Mouse (Mus musculus) cortical plate, adult 2 months (tissue): Measurements from ENCODE around the gene Psma6. TPM values are rescaled to one million over a fixed set of nuclear protein-coding genes. Genes with fewer than 3 reads are reported as not detected.

Source experiments
- H3K27ac ChIP-seq: fragments of 200-500 bp; 2 replicates; pipeline ENCODE4 v1.5.1; 2012; ENCODE audit warnings: low read length, control low read depth, inconsistent platforms; ENCODE audit not compliant: insufficient read depth
- H3K4me1 ChIP-seq: fragments of 200-500 bp; 2 replicates; pipeline ENCODE4 v1.6.1; 2011; ENCODE audit warnings: low read length; ENCODE audit not compliant: control insufficient read depth, insufficient read depth
- H3K4me3 ChIP-seq: fragments of 200-500 bp; 2 replicates; pipeline ENCODE4 v1.5.1; 2011; ENCODE audit warnings: mild to moderate bottlenecking, low read length, control low read depth; ENCODE audit not compliant: insufficient read depth
- CTCF ChIP-seq: fragments of 200-500 bp; IDR thresholded peaks from 2 replicates; pipeline ENCODE4 v1.5.1; 2011; ENCODE audit warnings: mild to moderate bottlenecking, control low read depth, low read length; ENCODE audit not compliant: insufficient read depth; ENCODE audit errors: extremely low read depth
- POLR2A ChIP-seq: fragments of 200-500 bp; IDR thresholded peaks from 2 replicates; pipeline ENCODE4 v1.6.1; 2011; ENCODE audit warnings: mild to moderate bottlenecking, low read length, control low read depth; ENCODE audit not compliant: insufficient read depth; ENCODE audit errors: extremely low read depth
- polyA plus RNA-seq: library from polyadenylated mRNA; depleted of rRNA; stranded (reverse); fragments of >200 nt; gene quantifications from 2 replicates; pipeline ENCODE4 v1.2.3, GENCODE M21; 2012

Gene Psma6
- polyA plus RNA-seq, 1 experiment: 129 TPM

- Histone ChIP-seq H3K4me1 (no peaks in the 10 kb centered on the region), H3K27ac (no peak overlapping the region), H3K4me3 (no peak overlapping the region)
- no peak for TF ChIP-seq POLR2A
- TF ChIP-seq CTCF: no peak
These were observed 11.5 kb upstream of the Psma6 start for GRCm38 (mm10) chr12:55372424-55373055.

DNA sequence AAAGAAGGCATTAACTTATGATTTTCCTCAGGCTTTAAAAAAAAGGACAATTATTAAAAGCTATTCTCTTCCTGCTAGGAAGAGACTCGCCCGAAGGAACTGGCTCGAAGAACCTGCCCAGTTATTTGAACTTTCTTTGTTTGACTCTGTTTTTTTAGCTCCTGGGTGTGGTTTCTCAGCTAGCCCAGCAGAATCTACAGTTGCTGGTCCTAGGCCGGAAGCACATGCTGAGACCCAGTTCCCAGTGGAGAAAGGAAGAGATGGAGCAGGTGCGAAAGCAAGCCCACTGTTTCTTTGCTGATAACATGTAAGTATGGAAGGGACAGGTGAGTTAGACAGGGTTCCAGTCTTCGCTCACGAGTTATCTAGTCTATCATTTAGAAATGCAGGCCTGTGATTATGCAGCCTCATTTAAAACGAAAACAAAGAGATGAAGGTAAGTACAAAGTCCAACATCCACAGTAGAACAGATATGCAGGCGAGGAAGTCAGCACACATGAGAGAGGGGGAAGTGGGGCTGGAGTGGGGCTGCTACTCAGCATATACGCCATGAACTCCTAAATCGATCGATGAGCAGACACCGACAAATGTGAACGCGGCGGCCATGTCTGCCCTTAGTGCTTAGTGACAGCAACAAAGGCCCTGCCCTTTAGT is 6.9 kb upstream of the Psma6 start:
- TF ChIP-seq POLR2A: no peak
- no peak for TF ChIP-seq CTCF

GRCm38 (mm10) chr12:55377610-55377980 is 6.4 kb upstream of the Psma6 start:
- no peak for TF ChIP-seq CTCF
- TF ChIP-seq POLR2A: no peak
- H3K4me3 ChIP-seq: no peak overlapping the region
- H3K4me1 ChIP-seq: no peaks in the 10 kb centered on the region
- no peak overlapping the region for H3K27ac ChIP-seq

More for the DNA sequence above, 6.9 kb upstream of the Psma6 start:
- Histone ChIP-seq H3K27ac (no peak overlapping the region), H3K4me1 (no peaks in the 10 kb centered on the region), H3K4me3 (no peak overlapping the region)

- no peak for TF ChIP-seq POLR2A
- no peak for TF ChIP-seq CTCF
- no peak overlapping the region for H3K27ac ChIP-seq
- no peak overlapping the region for H3K4me3 ChIP-seq
These were observed 804 bp downstream of the Psma6 start for GRCm38 (mm10) chr12:55384826-55385225.

DNA sequence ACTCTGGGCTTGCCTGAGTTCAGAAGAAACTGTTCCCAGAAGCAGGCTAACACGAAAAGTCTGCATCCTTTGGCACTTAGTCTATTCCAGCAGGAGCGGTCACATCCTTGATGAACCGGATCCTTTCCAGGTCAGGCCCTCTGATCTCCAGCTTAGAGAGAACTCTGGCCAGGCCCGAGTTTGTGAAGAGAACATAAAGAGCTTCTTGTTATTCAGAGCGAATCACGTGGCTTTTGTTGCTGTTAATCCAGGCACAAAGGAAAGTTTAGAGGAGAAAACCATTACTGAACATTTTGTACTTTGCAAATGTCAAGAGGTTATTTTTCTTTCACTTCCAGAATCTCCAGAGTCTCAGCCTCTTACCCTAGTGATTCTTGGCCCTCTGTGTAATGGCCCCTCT is 1.9 kb downstream of the Psma6 start:
- TF ChIP-seq CTCF: no peak
- no peak for TF ChIP-seq POLR2A
- Histone ChIP-seq H3K4me1 (no peaks in the 10 kb centered on the region), H3K4me3 (no peak overlapping the region), H3K27ac (peak overlapping the region; percentile 56)

More at GRCm38 (mm10) chr12:55384826-55385225, 804 bp downstream of the Psma6 start:
- no peaks in the 10 kb centered on the region for H3K4me1 ChIP-seq

- TF ChIP-seq CTCF (no peak), POLR2A (no peak)
- 0 out of 2 replicates have a peak overlapping the region, but pooled peaks have one; percentile 30 for H3K27ac ChIP-seq
- no peak overlapping the region for H3K4me3 ChIP-seq
- H3K4me1 ChIP-seq: no peaks in the 10 kb centered on the region
These were observed 2.4 kb downstream of the Psma6 start for GRCm38 (mm10) chr12:55386456-55386855.

- H3K4me1 ChIP-seq: no peaks in the 10 kb centered on the region
- no peak overlapping the region for H3K4me3 ChIP-seq
- H3K27ac ChIP-seq: no peak overlapping the region
- TF ChIP-seq CTCF (no peak), POLR2A (no peak)
These were observed 3.2 kb downstream of the Psma6 start for GRCm38 (mm10) chr12:55387083-55387787.

DNA sequence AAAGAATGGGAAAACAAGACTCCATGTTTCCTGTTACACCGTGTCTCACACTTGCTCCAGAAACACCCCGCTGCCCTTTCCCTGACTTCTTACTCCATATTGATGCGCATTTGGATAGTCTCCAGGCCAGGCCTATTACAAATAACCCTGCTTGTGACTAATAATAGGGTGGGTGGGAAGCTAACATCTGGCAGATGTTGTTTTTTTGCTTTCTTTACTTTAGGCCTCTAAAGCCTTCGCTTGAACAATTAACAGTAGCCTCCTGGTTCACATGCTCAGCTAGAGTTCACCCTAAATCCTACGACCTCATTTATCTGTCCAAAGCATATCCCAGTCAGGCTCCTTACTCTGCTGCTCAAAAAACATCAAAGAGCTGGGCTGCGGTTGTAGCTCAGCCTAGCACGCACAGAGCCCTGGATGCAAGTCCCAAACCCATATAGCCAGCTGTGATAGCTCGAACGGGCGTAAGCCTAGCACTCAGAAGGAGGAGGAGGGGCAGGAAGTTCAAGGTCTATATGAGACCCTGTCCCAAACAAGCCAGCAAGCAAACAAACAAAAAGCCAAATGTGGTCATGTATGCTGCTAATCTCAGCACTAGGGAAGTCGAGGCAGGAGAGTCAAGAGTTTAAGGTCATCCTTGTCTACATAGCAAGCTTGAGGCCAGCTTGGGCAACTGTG is 3.9 kb downstream of the Psma6 start:
- H3K4me1 ChIP-seq: no peaks in the 10 kb centered on the region
- TF ChIP-seq CTCF (no peak), POLR2A (no peak)
- no peak overlapping the region for H3K4me3 ChIP-seq
- H3K27ac ChIP-seq: no peak overlapping the region

- no peak overlapping the region for H3K27ac ChIP-seq
- TF ChIP-seq CTCF (no peak), POLR2A (no peak)
- no peaks in the 10 kb centered on the region for H3K4me1 ChIP-seq
- no peak overlapping the region for H3K4me3 ChIP-seq
These were observed 4.5 kb downstream of the Psma6 start for GRCm38 (mm10) chr12:55388478-55388877.
